Mouse (Mus musculus): Measurements from ENCODE around the gene Gatad1. TPM values are rescaled to one million over a fixed set of nuclear protein-coding genes. Genes with fewer than 3 reads are reported as not detected.
"Not testable (repeated sequence)": the region's sequence is repeated elsewhere in the genome, so short reads cannot be mapped to it uniquely, and the experiment has no call there.

Gene Gatad1
- polyA plus RNA-seq, 1 experiment from 2014 or later: 63.5 TPM

- 78% methylated on average over 4 of the region's 4 CpGs for WGBS
- H3K9me3 ChIP-seq: no peaks in the 10 kb centered on the region
- H3K27me3 ChIP-seq: no peaks in the 10 kb centered on the region
- no peak for ATAC-seq (ENCODE audit: insufficient number of reproducible peaks, insufficient read depth, low FRiP score, low TSS enrichment, low read depth)
- H3K27ac ChIP-seq: no peak overlapping the region
- H3K4me1 ChIP-seq (replicated peaks): peaks cover 5% of the 10 kb centered on the region; the same call in 1 of the 2 replicates
- no peak overlapping the region for H3K9ac ChIP-seq (replicated peaks)
- peaks cover 36% of the 10 kb centered on the region for H3K36me3 ChIP-seq
- no peak overlapping the region for H3K4me2 ChIP-seq
- H3K4me3 ChIP-seq (replicated peaks): no peak overlapping the region
Measured at GRCm38 (mm10) chr5:3633951-3634350, 23.0 kb downstream of the Gatad1 start.

GRCm38 (mm10) chr5:3633315-3633714 is 23.7 kb downstream of the Gatad1 start:
- Histone ChIP-seq H3K4me2 (no peak overlapping the region), H3K27me3 (no peaks in the 10 kb centered on the region), H3K27ac (no peak overlapping the region), H3K4me1 (replicated peaks) (peaks cover 5% of the 10 kb centered on the region; the same call in 1 of the 2 replicates), H3K36me3 (peaks cover 36% of the 10 kb centered on the region), H3K9ac (replicated peaks) (no peak overlapping the region), H3K9me3 (no peaks in the 10 kb centered on the region), H3K4me3 (replicated peaks) (no peak overlapping the region)
- WGBS: 82% methylated on average over 13 of the region's 13 CpGs
- no peak for ATAC-seq (ENCODE audit: insufficient number of reproducible peaks, insufficient read depth, low FRiP score, low TSS enrichment, low read depth)

GRCm38 (mm10) chr5:3632285-3632684 is 24.7 kb downstream of the Gatad1 start:
- 60% methylated on average over 5 of the region's 5 CpGs for WGBS
- peaks cover 39% of the 10 kb centered on the region for H3K36me3 ChIP-seq

GRCm38 (mm10) chr5:3631512-3632271 is 25.3 kb downstream of the Gatad1 start:
- no peaks in the 10 kb centered on the region for H3K9me3 ChIP-seq
- no peak overlapping the region for H3K27ac ChIP-seq
- peaks cover 43% of the 10 kb centered on the region for H3K36me3 ChIP-seq
- no peak for ATAC-seq (ENCODE audit: insufficient number of reproducible peaks, insufficient read depth, low FRiP score, low TSS enrichment, low read depth)
- H3K4me1 ChIP-seq (replicated peaks): peaks cover 5% of the 10 kb centered on the region; the same call in 1 of the 2 replicates
- H3K4me2 ChIP-seq: no peak overlapping the region
- no peaks in the 10 kb centered on the region for H3K27me3 ChIP-seq
- 50% methylated on average over 16 of the region's 16 CpGs for WGBS
- H3K9ac ChIP-seq (replicated peaks): no peak overlapping the region
- no peak overlapping the region for H3K4me3 ChIP-seq (replicated peaks)

More at GRCm38 (mm10) chr5:3632285-3632684, 24.7 kb downstream of the Gatad1 start:
- Histone ChIP-seq H3K27me3 (no peaks in the 10 kb centered on the region), H3K27ac (no peak overlapping the region), H3K4me2 (no peak overlapping the region), H3K4me3 (replicated peaks) (no peak overlapping the region), H3K4me1 (replicated peaks) (peaks cover 5% of the 10 kb centered on the region; the same call in 1 of the 2 replicates), H3K9me3 (no peaks in the 10 kb centered on the region), H3K9ac (replicated peaks) (no peak overlapping the region)
- no peak for ATAC-seq (ENCODE audit: insufficient number of reproducible peaks, insufficient read depth, low FRiP score, low TSS enrichment, low read depth)

GRCm38 (mm10) chr5:3630055-3630454 is 26.9 kb downstream of the Gatad1 start:
- WGBS: 89% methylated on average over 5 of the region's 5 CpGs
- H3K36me3 ChIP-seq: peaks cover 46% of the 10 kb centered on the region
- no peaks in the 10 kb centered on the region for H3K9me3 ChIP-seq
- no peaks in the 10 kb centered on the region for H3K27me3 ChIP-seq
- ATAC-seq (ENCODE audit: insufficient number of reproducible peaks, insufficient read depth, low FRiP score, low TSS enrichment, low read depth): no peak
- no peak overlapping the region for H3K27ac ChIP-seq
- H3K9ac ChIP-seq (replicated peaks): no peak overlapping the region
- H3K4me1 ChIP-seq (replicated peaks): peaks cover 5% of the 10 kb centered on the region; the same call in 1 of the 2 replicates
- H3K4me2 ChIP-seq: no peak overlapping the region
- H3K4me3 ChIP-seq (replicated peaks): no peak overlapping the region

- 82% methylated on average over 7 of the region's 7 CpGs for WGBS
- ATAC-seq (ENCODE audit: insufficient number of reproducible peaks, insufficient read depth, low FRiP score, low TSS enrichment, low read depth): no peak
- Histone ChIP-seq H3K4me1 (replicated peaks) (no peaks in the 10 kb centered on the region), H3K36me3 (peaks cover 63% of the 10 kb centered on the region), H3K27me3 (no peaks in the 10 kb centered on the region), H3K9me3 (no peaks in the 10 kb centered on the region), H3K4me2 (no peak overlapping the region), H3K27ac (no peak overlapping the region), H3K4me3 (replicated peaks) (no peak overlapping the region), H3K9ac (replicated peaks) (no peak overlapping the region)
Measured at GRCm38 (mm10) chr5:3620486-3620885, 36.5 kb downstream of the Gatad1 start.

- not testable (repeated sequence) for H3K27ac ChIP-seq; H3K9ac ChIP-seq (replicated peaks); H3K4me2 ChIP-seq; H3K27me3 ChIP-seq; H3K9me3 ChIP-seq; H3K4me1 ChIP-seq (replicated peaks); H3K4me3 ChIP-seq (replicated peaks); ATAC-seq (ENCODE audit: insufficient number of reproducible peaks, insufficient read depth, low FRiP score, low TSS enrichment, low read depth)
- WGBS: 93% methylated on average over 2 of the region's 2 CpGs
- H3K36me3 ChIP-seq: peaks cover 53% of the 10 kb centered on the region
Measured at GRCm38 (mm10) chr5:3611835-3612234, 45.1 kb downstream of the Gatad1 start.

- Histone ChIP-seq H3K4me3 (replicated peaks) (no peak overlapping the region), H3K4me2 (no peak overlapping the region), H3K27me3 (no peaks in the 10 kb centered on the region), H3K4me1 (replicated peaks) (no peaks in the 10 kb centered on the region), H3K9ac (replicated peaks) (no peak overlapping the region), H3K9me3 (no peaks in the 10 kb centered on the region), H3K36me3 (peaks cover 62% of the 10 kb centered on the region), H3K27ac (no peak overlapping the region)
- ATAC-seq (ENCODE audit: insufficient number of reproducible peaks, insufficient read depth, low FRiP score, low TSS enrichment, low read depth): no peak
- whole genome bisulfite sequencing: 93% methylated on average over 7 of the region's 7 CpGs
Measured at GRCm38 (mm10) chr5:3609241-3609640, 47.7 kb downstream of the Gatad1 start.

GRCm38 (mm10) chr5:3607114-3607513 is 49.9 kb downstream of the Gatad1 start:
- 93% methylated on average over 9 of the region's 9 CpGs for WGBS
- no peak for ATAC-seq (ENCODE audit: insufficient number of reproducible peaks, insufficient read depth, low FRiP score, low TSS enrichment, low read depth)
- Histone ChIP-seq H3K4me3 (replicated peaks) (no peak overlapping the region), H3K36me3 (peaks cover 55% of the 10 kb centered on the region), H3K27ac (no peak overlapping the region), H3K9ac (replicated peaks) (no peak overlapping the region), H3K27me3 (no peaks in the 10 kb centered on the region), H3K9me3 (no peaks in the 10 kb centered on the region), H3K4me2 (no peak overlapping the region), H3K4me1 (replicated peaks) (no peaks in the 10 kb centered on the region)

- no peaks in the 10 kb centered on the region for H3K9me3 ChIP-seq
- H3K4me3 ChIP-seq (replicated peaks): no peak overlapping the region
- H3K4me2 ChIP-seq: no peak overlapping the region
- 93% methylated on average over 3 of the region's 3 CpGs for WGBS
- no peaks in the 10 kb centered on the region for H3K27me3 ChIP-seq
- peaks cover 7% of the 10 kb centered on the region; the same call in 1 of the 2 replicates for H3K4me1 ChIP-seq (replicated peaks)
- no peak overlapping the region for H3K27ac ChIP-seq
- ATAC-seq (ENCODE audit: insufficient number of reproducible peaks, insufficient read depth, low FRiP score, low TSS enrichment, low read depth): no peak
- H3K36me3 ChIP-seq: peaks cover 16% of the 10 kb centered on the region
- no peak overlapping the region for H3K9ac ChIP-seq (replicated peaks)
Measured at GRCm38 (mm10) chr5:3600790-3601189, 56.2 kb downstream of the Gatad1 start.

- Histone ChIP-seq H3K9ac (replicated peaks) (no peak overlapping the region), H3K9me3 (no peaks in the 10 kb centered on the region), H3K27me3 (no peaks in the 10 kb centered on the region), H3K27ac (no peak overlapping the region), H3K4me2 (no peak overlapping the region), H3K36me3 (peaks cover 11% of the 10 kb centered on the region), H3K4me1 (replicated peaks) (peaks cover 8% of the 10 kb centered on the region), H3K4me3 (replicated peaks) (no peak overlapping the region)
- no peak for ATAC-seq (ENCODE audit: insufficient number of reproducible peaks, insufficient read depth, low FRiP score, low TSS enrichment, low read depth)
- 75% methylated on average over 1 of the region's 1 CpGs for WGBS
Measured at GRCm38 (mm10) chr5:3600298-3600697, 56.7 kb downstream of the Gatad1 start.

GRCm38 (mm10) chr5:3598766-3599165 is 58.2 kb downstream of the Gatad1 start:
- no peak overlapping the region for H3K4me2 ChIP-seq
- H3K27ac ChIP-seq: no peak overlapping the region
- no peak for ATAC-seq (ENCODE audit: insufficient number of reproducible peaks, insufficient read depth, low FRiP score, low TSS enrichment, low read depth)

More at GRCm38 (mm10) chr5:3598766-3599165, 58.2 kb downstream of the Gatad1 start:
- Histone ChIP-seq H3K27me3 (no peaks in the 10 kb centered on the region), H3K9me3 (no peaks in the 10 kb centered on the region), H3K9ac (replicated peaks) (no peak overlapping the region), H3K4me3 (replicated peaks) (no peak overlapping the region), H3K4me1 (replicated peaks) (peaks cover 15% of the 10 kb centered on the region), H3K36me3 (no peaks in the 10 kb centered on the region)
- WGBS: 83% methylated on average over 5 of the region's 5 CpGs

Data from limb, embryonic 12.5 days (tissue).